Mouse (Mus musculus) ES-Bruce4 (cell line): ENCODE data around the gene Prex1. TPM values are rescaled to one million over a fixed set of nuclear protein-coding genes. Genes with fewer than 3 reads are reported as not detected.

Experiments used
- H3K27ac ChIP-seq: 2 replicates; pipeline ENCODE4 v1.5.1; 2012; ENCODE audit warnings: low read length, inconsistent platforms; ENCODE audit not compliant: insufficient read depth
- H3K27me3 ChIP-seq: 2 replicates; pipeline ENCODE4 v1.6.1; 2012; ENCODE audit warnings: mild to moderate bottlenecking, low read length, inconsistent platforms; ENCODE audit not compliant: control insufficient read depth, poor library complexity, insufficient read depth, severe bottlenecking
- H3K36me3 ChIP-seq: 2 replicates; pipeline ENCODE4 v1.6.1; 2012; ENCODE audit warnings: inconsistent platforms, mild to moderate bottlenecking, low read length, moderate library complexity; ENCODE audit not compliant: control insufficient read depth, poor library complexity, insufficient read depth, severe bottlenecking
- H3K4me1 ChIP-seq: one replicate; pipeline ENCODE4 v1.8.1; 2011; ENCODE audit warnings: low read length; ENCODE audit not compliant: control insufficient read depth, insufficient read depth
- H3K4me3 ChIP-seq: 2 replicates; pipeline ENCODE4 v1.5.1; 2011; ENCODE audit warnings: low read depth, mild to moderate bottlenecking, low read length
- H3K9ac ChIP-seq: 2 replicates; pipeline ENCODE4 v1.6.1; 2012; ENCODE audit warnings: low read depth, mild to moderate bottlenecking, inconsistent platforms; ENCODE audit not compliant: poor library complexity, severe bottlenecking
- H3K9me3 ChIP-seq: replicated peaks from 2 replicates; pipeline ENCODE4 v1.6.1; 2012; ENCODE audit warnings: mild to moderate bottlenecking, low read length, inconsistent platforms; ENCODE audit not compliant: control insufficient read depth, poor library complexity, insufficient read depth, severe bottlenecking
- CTCF ChIP-seq: IDR thresholded peaks from one replicate; pipeline ENCODE4 v1.8.1; 2011; ENCODE audit warnings: low read depth, low read length
- EP300 ChIP-seq: IDR thresholded peaks from 2 replicates; pipeline ENCODE4 v1.6.1; 2011; ENCODE audit warnings: low read depth, low read length; ENCODE audit not compliant: insufficient read depth
- POLR2A ChIP-seq: IDR thresholded peaks from one replicate; pipeline ENCODE4 v1.8.1; 2011; ENCODE audit warnings: low read length; ENCODE audit not compliant: insufficient read depth
- polyA plus RNA-seq: library from polyadenylated mRNA; stranded (reverse); fragments of >200 nt; gene quantifications from 2 replicates; pipeline ENCODE4 v1.2.4, GENCODE M21; 2011; ENCODE audit warnings: low read depth; ENCODE audit not compliant: missing spikeins, insufficient read depth, insufficient read length

Prex1 gene
- polyA plus RNA-seq, 1 experiment, result 10.2 TPM

DNA sequence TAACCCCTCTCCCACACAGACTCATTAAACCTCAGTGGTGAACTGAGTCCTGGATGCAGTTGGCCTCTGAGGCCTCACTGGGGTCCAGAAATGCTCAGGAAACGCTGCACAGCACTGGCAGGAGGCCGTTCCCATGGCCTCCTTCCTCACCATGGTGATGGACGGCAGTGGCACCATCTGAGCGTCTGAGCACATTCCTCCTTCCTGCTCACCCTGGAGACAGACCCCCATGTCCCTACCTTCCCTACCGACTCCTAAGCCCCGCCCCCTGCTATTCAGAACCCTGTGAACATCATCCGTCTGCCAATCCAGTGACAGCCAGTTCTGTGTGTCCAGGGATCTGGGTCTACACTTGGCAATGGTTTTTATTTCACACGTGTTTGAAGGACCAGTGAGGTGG, 42.6 kb downstream of the Prex1 start:
- Histone ChIP-seq H3K27me3 (no peaks in the 10 kb centered on the region), H3K4me3 (no peak overlapping the region), H3K4me1 (peaks cover 9% of the 10 kb centered on the region), H3K36me3 (no peaks in the 10 kb centered on the region), H3K27ac (no peak overlapping the region), H3K9ac (no peak overlapping the region), H3K9me3 (no peaks in the 10 kb centered on the region)
- TF ChIP-seq EP300 (no peak), CTCF (no peak)

GRCm38 (mm10) chr2:166669922-166670321, 43.7 kb downstream of the Prex1 start:
- H3K36me3 ChIP-seq, result no peaks in the 10 kb centered on the region
- H3K27ac ChIP-seq, result no peak overlapping the region
- no peaks in the 10 kb centered on the region for H3K27me3 ChIP-seq
- H3K4me3 ChIP-seq, result no peak overlapping the region
- peaks cover 6% of the 10 kb centered on the region for H3K4me1 ChIP-seq
- no peak overlapping the region for H3K9ac ChIP-seq
- TF ChIP-seq POLR2A (no peak), EP300 (no peak), CTCF (no peak)
- no peaks in the 10 kb centered on the region for H3K9me3 ChIP-seq

GRCm38 (mm10) chr2:166667790-166668695, 45.6 kb downstream of the Prex1 start:
- no peaks in the 10 kb centered on the region for H3K27me3 ChIP-seq
- H3K36me3 ChIP-seq, result no peaks in the 10 kb centered on the region
- no peaks in the 10 kb centered on the region for H3K9me3 ChIP-seq
- TF ChIP-seq CTCF, result no peak
- no peak for TF ChIP-seq POLR2A
- no peak for TF ChIP-seq EP300
- H3K4me1 ChIP-seq, result no peaks in the 10 kb centered on the region
- H3K27ac ChIP-seq, result no peak overlapping the region
- no peak overlapping the region for H3K9ac ChIP-seq
- H3K4me3 ChIP-seq, result no peak overlapping the region

DNA sequence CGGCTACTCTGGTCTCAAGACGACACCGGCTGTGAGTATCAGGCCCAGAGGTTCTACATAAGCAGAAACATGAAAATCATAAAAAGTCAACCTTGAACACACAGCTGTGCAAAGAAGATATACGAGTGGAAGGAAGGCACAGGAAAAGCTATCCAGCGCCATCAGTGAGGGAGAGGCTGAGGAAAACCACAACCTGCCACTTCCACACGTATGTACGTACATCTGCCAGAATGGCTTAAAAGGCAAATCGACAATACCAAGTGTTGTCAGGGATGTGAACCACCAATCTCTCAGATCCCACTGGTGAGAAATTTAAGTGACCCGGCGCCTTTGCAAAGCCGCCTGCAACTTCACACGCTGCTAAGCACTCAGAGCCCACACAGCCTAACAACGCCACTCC, 47.5 kb downstream of the Prex1 start:
- Histone ChIP-seq H3K36me3 (no peaks in the 10 kb centered on the region), H3K4me1 (no peaks in the 10 kb centered on the region), H3K9ac (no peak overlapping the region), H3K9me3 (no peaks in the 10 kb centered on the region), H3K27me3 (no peaks in the 10 kb centered on the region), H3K4me3 (no peak overlapping the region), H3K27ac (no peak overlapping the region)
- TF ChIP-seq EP300 (no peak), POLR2A (no peak), CTCF (no peak)

GRCm38 (mm10) chr2:166665244-166665922, 48.2 kb downstream of the Prex1 start:
- H3K9me3 ChIP-seq, result no peaks in the 10 kb centered on the region
- no peak overlapping the region for H3K4me3 ChIP-seq
- H3K9ac ChIP-seq, result no peak overlapping the region
- no peaks in the 10 kb centered on the region for H3K36me3 ChIP-seq
- H3K4me1 ChIP-seq, result no peaks in the 10 kb centered on the region
- TF ChIP-seq CTCF (no peak), POLR2A (no peak), EP300 (no peak)
- no peak overlapping the region for H3K27ac ChIP-seq
- H3K27me3 ChIP-seq, result no peaks in the 10 kb centered on the region

DNA sequence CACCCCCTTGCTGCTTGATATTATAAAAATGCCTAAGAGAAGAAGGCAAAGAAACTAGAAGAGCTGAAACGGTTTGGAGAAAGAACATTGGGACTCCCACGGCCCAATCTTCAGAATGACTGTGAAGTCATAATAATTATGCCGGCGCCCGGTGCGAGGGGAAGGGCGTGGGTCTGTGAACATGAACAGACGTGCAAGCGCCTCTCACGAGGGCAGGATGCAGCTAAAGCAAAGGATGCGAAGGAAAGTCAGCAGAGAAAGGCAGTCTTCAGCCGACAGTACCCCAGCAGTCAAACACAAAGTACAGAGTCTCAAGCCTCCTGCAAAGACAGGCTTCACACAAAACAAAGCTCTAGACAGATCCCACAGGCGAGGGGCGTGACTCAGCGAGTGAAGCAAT, 49.1 kb downstream of the Prex1 start:
- Histone ChIP-seq H3K9me3 (no peaks in the 10 kb centered on the region), H3K9ac (no peak overlapping the region), H3K4me1 (no peaks in the 10 kb centered on the region), H3K4me3 (no peak overlapping the region), H3K27me3 (no peaks in the 10 kb centered on the region), H3K36me3 (no peaks in the 10 kb centered on the region), H3K27ac (no peak overlapping the region)
- TF ChIP-seq EP300 (no peak), POLR2A (no peak), CTCF (no peak)
